Mouse (Mus musculus): Measurements from ENCODE around the gene Plod1.

Gene Plod1

GRCm38 (mm10) chr4:147938148-147939096, 1.9 kb upstream of the Plod1 start:
- DNase-seq (ENCODE audit: low spot score), result no peak

- DNase-seq (ENCODE audit: low spot score), result no peak
These were observed 919 bp upstream of the Plod1 start for GRCm38 (mm10) chr4:147937486-147937885.

- no peak for DNase-seq (ENCODE audit: low spot score)
These were observed 454 bp upstream of the Plod1 start for GRCm38 (mm10) chr4:147937021-147937420.

- no peak for DNase-seq (ENCODE audit: low spot score)
These were observed 663 bp downstream of the Plod1 start for GRCm38 (mm10) chr4:147935904-147936303.

GRCm38 (mm10) chr4:147934611-147935010, 2.0 kb downstream of the Plod1 start:
- DNase-seq (ENCODE audit: low spot score), result no peak

DNA sequence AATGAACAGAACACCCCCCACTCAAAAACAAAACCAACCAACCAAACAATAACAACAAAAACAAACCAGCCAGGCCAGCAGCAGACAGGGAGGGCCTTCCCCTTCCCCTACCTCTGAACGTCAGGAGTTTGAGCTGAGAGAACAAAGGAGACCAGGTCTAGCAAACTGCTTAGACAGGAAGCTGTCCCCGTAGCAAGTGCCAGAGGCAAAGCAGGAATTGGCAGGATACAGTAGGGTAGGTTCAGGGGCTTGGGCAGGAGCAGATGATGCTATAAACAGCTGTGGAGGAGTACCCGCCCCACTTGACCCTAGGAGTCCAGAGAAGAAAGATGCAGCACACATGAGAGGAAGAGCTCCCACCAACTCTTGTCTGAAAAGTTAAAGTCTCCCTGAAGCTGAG, 2.4 kb downstream of the Plod1 start:
- no peak for DNase-seq (ENCODE audit: low spot score)

- no peak for DNase-seq (ENCODE audit: low spot score)
These were observed 5.6 kb downstream of the Plod1 start for GRCm38 (mm10) chr4:147930946-147931345.

GRCm38 (mm10) chr4:147928540-147928939, 8.0 kb downstream of the Plod1 start:
- DNase-seq (ENCODE audit: low spot score), result no peak

- DNase-seq (ENCODE audit: low spot score), result no peak
These were observed 8.4 kb downstream of the Plod1 start for GRCm38 (mm10) chr4:147928136-147928535.

GRCm38 (mm10) chr4:147927705-147928104, 8.9 kb downstream of the Plod1 start:
- DNase-seq (ENCODE audit: low spot score), result no peak

- no peak for DNase-seq (ENCODE audit: low spot score)
These were observed 14.2 kb downstream of the Plod1 start for GRCm38 (mm10) chr4:147922341-147922740.

DNA sequence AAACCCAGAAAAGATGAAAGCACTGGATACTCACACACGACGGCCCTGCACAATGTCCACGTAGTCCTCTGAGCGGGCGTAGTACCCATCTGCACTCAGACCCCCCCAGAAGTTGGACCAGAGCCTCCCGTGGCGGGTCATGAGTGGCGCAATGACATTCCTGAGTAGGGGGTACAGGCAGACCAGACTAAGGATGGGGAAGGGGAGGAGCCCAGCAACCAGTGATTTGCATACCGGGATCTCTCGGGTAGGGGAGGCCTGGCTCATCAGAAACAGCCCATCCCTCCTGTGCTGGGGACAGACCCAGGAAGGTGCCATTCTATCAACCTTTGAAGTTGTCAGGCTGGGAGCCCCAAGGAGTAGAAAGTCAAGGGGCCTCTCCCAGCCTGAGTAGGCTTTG, 15.6 kb downstream of the Plod1 start:
- no peak for DNase-seq (ENCODE audit: low spot score)

GRCm38 (mm10) chr4:147918459-147919121, 18.0 kb downstream of the Plod1 start:
- peak; percentile 11 for DNase-seq (ENCODE audit: low spot score)

DNA sequence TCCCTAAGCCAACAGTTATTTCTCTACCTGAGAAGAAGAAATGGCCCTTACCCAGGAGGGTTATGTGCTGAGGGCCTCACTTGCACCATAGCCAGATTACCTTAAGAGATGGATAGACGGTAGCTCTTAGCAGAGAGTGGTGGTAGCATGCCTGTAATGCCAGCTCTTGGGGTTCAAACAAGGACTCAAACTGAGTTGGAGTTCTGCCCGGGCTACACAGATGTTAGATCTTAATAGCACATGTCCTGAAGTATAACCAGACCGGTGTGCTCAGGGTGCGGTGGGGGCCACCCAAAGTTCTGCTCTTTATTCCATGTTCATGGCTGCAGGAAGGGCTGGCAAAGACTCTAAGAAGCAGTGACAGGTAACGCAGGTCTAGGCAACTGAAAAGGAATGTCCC, 27.1 kb downstream of the Plod1 start:
- no peak for DNase-seq (ENCODE audit: low spot score)

- DNase-seq (ENCODE audit: low spot score), result no peak
These were observed 30.3 kb downstream of the Plod1 start for GRCm38 (mm10) chr4:147906230-147906629.

DNA sequence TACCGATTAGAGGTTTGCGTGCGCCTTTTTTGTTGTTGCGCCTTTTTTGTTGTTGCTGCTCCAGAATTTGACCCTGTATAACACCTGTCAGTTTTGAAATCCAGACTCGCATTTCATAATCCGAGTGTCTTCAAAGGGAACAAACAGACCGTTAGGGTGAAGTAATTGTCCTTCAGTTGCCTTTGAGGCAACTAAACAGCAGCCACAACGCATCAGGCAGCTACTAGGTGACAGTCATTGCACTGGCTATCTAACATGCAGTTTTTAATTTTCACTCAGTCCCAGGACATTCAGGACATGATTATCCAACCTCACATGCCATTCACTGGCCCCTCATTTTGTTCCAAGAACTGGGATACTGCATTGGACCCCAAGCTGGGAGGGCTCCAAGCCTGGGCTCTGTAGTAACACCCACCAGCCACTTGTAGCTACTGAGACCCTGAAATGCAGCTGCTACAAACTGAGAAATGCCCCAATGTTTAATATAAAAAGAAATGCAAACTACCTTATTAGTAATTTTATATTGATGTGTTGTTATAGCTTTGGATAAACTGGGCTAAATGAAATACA, 31.4 kb downstream of the Plod1 start:
- no peak for DNase-seq (ENCODE audit: low spot score)

GRCm38 (mm10) chr4:147904313-147905089, 32.1 kb downstream of the Plod1 start, which contains the start of gene Mfn2:
TSS of gene Mfn2 (minus strand) at chr4:147904704.
- DNase-seq (ENCODE audit: low spot score), result peak; percentile 84

DNA sequence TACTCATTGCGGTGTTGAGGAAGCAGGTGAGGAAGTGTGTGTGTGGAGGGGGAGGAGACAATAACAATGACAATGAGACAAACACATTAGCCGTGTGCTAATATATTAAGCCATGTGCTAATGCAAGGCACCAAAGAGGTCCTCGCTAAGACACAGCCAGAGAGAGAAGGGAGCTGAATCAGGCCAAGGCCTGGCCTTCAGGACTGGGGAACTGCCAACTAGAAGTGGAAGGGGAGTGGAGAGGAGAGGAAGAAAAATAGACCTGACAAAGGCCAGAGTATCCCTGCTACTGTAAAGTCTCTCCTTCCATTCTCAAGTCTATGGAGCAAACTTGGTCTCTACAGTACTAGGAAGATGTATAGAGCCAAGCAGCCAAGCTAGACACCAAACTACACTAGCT, 33.0 kb downstream of the Plod1 start:
- DNase-seq (ENCODE audit: low spot score), result no peak

- no peak for DNase-seq (ENCODE audit: low spot score)
These were observed 33.6 kb downstream of the Plod1 start for GRCm38 (mm10) chr4:147902906-147903500.

GRCm38 (mm10) chr4:147900452-147900851, 36.1 kb downstream of the Plod1 start:
- no peak for DNase-seq (ENCODE audit: low spot score)

DNA sequence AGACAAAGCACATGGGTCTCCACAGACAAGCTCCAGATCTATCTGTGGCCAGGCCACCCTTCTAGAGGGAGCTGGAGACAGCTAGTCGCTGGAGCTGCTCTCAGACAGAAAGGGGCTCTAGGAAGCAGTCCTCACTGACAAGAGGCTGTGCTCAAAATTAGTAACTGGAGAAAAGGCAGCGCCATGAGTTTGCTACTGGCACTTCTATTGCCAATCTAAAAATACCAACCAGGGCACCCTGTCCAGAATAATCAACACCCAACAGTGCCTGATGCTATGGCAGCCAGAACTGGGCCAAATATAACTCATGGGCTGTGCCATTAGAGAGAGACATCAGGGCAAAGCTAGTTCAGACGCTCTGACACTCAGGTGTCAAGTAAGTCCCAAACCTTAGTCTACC, 39.2 kb downstream of the Plod1 start:
- no peak for DNase-seq (ENCODE audit: low spot score)

DNA sequence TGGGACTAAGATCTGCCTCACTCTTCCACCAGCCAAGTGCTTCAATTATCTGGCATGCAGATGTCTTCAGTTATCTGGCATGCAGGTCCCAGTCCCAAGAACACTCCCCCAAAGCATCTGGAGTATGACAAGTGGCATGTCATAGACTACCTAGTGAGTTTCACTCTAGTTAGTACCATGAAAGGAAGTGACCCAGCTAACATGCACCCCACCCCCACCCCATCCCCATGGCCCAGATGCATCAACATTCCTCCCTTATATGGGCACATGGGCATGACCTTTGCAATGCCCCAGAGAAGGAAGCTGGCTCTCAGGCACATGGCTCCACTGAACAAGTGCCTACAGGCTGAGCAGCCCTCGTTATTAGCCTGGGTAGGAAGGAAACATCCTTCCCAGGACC, 40.2 kb downstream of the Plod1 start:
- no peak for DNase-seq (ENCODE audit: low spot score)

All from T-cell, adult 2 months (primary cell).